Mouse (Mus musculus): Measurements from ENCODE around the gene Stat5b. TPM values are rescaled to one million over a fixed set of nuclear protein-coding genes. Genes with fewer than 3 reads are reported as not detected.

Gene Stat5b
- polyA plus RNA-seq (2017; shearing (Covaris generic)) = 293 TPM

DNA sequence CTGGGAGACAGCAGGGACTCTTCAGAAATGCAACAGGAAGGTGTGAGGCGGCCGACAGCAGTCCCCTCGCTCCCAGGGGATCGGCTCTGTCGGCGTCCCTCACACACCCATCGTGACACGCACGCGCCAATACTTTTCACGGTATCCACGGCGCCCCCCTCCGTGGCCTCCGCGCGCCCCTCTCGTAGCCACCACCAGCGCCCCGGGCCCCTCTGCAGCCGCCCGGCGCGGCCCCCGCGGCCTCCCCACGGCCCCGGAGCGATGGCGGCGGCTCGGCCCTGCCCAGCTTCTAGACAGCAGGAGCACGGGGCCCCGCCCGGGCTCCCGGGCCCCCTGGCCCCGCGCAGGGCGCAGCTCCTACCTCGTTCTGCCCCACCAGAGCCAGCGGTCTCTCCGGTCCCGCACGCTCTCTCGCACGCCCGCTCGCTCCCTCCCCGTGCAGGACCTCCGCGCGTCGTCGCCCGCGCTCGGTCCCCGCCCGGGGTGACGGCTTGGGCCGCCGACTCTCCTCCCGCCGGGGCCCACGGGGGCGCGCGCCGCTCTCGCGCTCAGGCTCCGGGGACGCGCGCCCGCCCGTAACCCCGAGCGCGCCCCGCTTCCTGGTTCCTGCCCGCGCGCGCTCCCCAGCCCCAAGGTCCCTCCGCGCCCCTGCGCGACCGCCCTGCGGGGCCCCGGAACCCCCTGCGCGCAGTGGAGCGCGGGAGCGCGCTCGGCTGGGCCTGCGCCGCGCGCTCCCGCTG, at the start of gene Stat5b:
Gene Stat5b, minus strand, starts transcription at position 687 of the 740 bp plus-strand sequence.

DNA sequence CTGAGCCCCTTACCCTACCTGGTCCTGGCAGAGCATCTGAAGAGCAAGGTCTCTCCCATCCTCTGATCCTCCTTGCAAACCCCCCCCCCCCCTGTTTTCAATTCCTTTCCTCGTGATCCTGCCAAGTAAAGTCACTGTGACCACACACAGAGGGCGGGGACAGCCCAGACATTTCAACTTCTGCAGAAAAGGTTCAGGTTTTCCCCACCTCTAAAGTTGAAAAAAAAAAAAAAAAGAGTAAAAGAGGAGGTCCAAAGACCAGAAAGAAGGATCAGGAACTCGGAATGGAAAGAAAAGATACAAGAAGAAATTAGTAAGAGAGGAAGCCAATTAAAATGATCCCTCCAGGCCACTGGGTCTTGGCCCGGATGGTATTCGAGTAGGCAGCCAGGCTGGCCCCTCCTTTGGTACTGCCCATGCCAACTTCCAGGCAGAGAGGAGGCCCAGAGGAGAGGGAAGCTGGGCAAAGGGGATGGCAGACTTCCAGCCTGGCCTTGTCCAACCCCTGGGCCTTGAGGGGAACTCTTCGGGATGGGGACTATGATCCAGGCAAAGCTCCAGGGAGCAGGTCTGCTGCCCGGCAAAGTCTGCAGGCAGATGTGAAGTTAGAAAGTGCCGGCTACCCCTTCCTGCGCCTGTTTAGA, 8.5 kb upstream of the Stat5b start, which contains the start of gene Stat5a:
Gene Stat5a, plus strand, starts transcription at position 417 of the 644 bp plus-strand sequence.

DNA sequence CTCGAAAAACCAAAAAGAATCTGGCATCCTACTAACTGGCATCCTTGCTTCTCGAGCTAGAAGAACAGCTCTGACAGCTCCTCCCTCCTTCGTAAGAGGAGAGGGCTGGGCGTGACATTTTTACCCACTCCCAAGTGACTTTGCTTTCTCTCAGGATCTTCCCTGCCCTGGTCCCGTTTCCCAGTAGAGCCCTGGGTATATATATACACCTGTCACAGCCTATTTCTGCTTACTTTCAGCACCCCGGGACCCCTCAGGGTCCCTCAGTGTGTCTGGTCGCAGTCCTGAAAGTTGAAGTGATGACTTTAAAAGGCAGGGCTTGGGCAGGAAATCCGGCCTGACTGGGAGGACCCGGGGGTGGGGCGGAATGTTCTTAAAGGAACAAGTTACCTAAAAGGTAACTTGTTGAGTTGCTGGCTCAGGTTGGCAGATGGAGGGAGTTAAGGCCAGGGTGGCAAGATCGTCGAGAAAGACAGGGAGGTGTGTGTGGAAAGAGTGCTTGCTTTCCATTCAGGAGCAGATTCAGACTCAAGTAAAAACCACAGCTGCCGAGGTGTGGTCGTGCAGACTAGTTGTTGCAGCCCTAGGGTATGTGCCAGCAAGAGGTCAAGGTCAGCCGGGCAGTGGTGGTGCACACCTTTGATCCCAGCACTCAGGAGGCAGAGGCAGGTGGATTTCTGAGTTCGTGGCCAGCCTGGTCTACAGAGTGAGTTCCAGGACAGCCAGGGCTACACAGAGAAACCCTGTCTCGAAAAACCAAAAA, 79.7 kb downstream of the Stat5b start, which contains the start of gene Ghdc:
Gene Ghdc, minus strand, starts transcription at position 312 of the 763 bp plus-strand sequence.

DNA sequence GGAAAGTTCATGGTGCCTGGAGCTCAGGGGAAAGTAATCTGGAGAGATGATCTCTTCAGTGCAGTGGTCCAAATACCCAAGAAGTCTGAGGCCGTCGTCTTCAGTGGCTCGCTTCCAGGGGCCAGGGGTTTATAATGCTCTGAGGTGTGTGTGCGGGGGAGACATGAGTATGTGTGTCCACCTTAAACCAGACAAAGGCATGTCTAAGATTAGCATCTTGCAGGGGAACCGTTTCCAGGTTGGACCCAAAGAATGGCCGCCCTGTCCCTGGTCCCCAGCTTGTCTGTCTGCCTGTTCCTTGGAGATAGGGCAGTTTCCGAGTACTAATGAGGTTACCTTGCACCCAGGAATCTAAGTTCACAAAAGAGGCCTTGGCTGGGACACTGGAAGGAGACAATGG, 87.7 kb downstream of the Stat5b start, which contains the start of gene Hcrt:
Gene Hcrt, minus strand, starts transcription at position 101 of the 400 bp plus-strand sequence.

DNA sequence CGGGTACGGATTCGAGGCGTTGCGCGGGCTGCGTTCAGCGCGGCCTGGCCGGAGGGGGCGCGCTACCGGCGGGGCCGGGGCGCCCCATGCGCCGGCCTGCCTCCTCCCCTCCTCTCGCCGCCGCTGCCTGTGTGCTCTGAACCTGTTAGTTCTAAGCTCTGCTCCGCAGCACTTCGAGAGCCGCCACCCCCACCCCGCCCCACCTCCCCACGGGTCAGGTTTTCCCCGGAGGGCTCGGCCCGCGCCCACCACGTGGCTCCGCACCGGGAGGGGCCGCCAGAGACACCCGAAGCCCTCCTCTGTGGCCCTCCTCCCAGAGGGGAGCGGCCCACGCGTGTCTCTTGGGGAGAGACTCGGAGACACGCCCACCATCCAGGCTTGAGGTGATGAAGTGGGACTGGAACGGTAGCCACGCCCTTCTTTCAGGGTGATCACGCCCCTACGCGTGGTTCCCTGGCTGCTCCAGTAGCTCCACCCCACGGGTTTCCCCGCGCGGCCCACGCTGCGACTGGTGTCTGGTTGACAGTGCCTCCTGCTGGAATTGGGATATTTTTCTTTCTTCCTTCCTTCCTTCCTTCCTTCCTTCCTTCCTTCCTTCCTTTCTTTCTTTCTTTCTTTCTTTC, 90.8 kb downstream of the Stat5b start, which contains the start of gene Kcnh4:
Gene Kcnh4, minus strand, starts transcription at position 332 of the 623 bp plus-strand sequence.

DNA sequence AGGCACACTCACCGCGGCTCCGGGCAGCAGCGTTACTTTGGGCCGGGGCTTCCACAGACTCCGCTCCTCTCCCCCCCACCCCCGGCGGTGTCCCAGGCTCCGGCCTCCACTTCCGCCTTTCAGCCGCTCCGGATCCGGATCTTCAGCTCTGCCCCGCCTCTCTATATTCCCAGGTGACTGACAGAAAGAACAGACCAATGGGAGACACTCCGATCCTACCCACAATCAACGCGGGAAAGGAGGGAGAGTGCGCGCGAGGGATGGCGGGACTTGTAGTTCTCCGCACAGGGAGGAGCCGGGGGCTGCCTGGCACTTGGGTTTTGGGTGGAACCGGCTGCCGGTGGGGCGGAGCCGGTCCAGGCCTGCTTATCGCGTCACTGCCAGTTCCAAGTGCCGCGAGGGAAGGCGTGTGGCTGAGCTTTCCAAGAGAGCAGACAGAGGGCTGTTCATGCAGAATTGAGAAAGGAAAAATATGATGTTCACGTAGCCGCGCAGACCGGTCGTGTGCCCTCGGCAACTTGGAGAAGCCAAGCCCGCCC, 112.4 kb downstream of the Stat5b start, which contains the start of gene Rab5c:
Gene Rab5c, minus strand, starts transcription at position 150 of the 539 bp plus-strand sequence.

Other genes with a start within 250 kb of the Stat5b start
- gene Nkiras2, start 231.5 kb downstream of the Stat5b start, polyA plus RNA-seq (2017; shearing (Covaris generic)) = 13.1 TPM
- gene Dnajc7, start 230.6 kb downstream of the Stat5b start, polyA plus RNA-seq (2017; shearing (Covaris generic)) = 444 TPM
- not detected for gene Zfp385c, start 158.3 kb downstream of the Stat5b start, polyA plus RNA-seq (2017; shearing (Covaris generic))
- gene Dhx58, start 146.5 kb downstream of the Stat5b start, polyA plus RNA-seq (2017; shearing (Covaris generic)) = 13.8 TPM
- gene Kat2a, start 138.3 kb downstream of the Stat5b start, polyA plus RNA-seq (2017; shearing (Covaris generic)) = 40.1 TPM
- not detected for gene Hspb9, start 136.9 kb downstream of the Stat5b start, polyA plus RNA-seq (2017; shearing (Covaris generic))
- 39.9 TPM for gene Rab5c, start 112.5 kb downstream of the Stat5b start, polyA plus RNA-seq (2017; shearing (Covaris generic))
- gene Kcnh4, start 90.8 kb downstream of the Stat5b start, polyA plus RNA-seq (2017; shearing (Covaris generic)) = not detected
- gene Hcrt, start 87.8 kb downstream of the Stat5b start, polyA plus RNA-seq (2017; shearing (Covaris generic)) = not detected
- 2.7 TPM for gene Ghdc, start 79.8 kb downstream of the Stat5b start, polyA plus RNA-seq (2017; shearing (Covaris generic))
- 161 TPM for gene Stat5a, start 8.6 kb upstream of the Stat5b start, polyA plus RNA-seq (2017; shearing (Covaris generic))
- gene Stat3, start 88.8 kb upstream of the Stat5b start, polyA plus RNA-seq (2017; shearing (Covaris generic)) = 338 TPM
- not detected for gene Cavin1, start 120.2 kb upstream of the Stat5b start, polyA plus RNA-seq (2017; shearing (Covaris generic))
- gene Atp6v0a1, start 158.7 kb upstream of the Stat5b start, polyA plus RNA-seq (2017; shearing (Covaris generic)) = 1.00 TPM
- gene Naglu, start 219.3 kb upstream of the Stat5b start, polyA plus RNA-seq (2017; shearing (Covaris generic)) = 7.1 TPM
- gene Hsd17b1, start 227.7 kb upstream of the Stat5b start, polyA plus RNA-seq (2017; shearing (Covaris generic)) = not detected
- gene Coasy, start 231.8 kb upstream of the Stat5b start, polyA plus RNA-seq (2017; shearing (Covaris generic)) = 7.8 TPM
- 56.1 TPM for gene Mlx, start 236.6 kb upstream of the Stat5b start, polyA plus RNA-seq (2017; shearing (Covaris generic))
- 4.1 TPM for gene Psmc3ip, start 244.7 kb upstream of the Stat5b start, polyA plus RNA-seq (2017; shearing (Covaris generic))

All from effector memory CD4-positive, alpha-beta T cell, adult 5 months (primary cell).